Mouse (Mus musculus): ENCODE results near the gene Crebbp. TPM values are rescaled to one million over a fixed set of nuclear protein-coding genes. Genes with fewer than 3 reads are reported as not detected.
"Not testable (repeated sequence)": the region's sequence is repeated elsewhere in the genome, so short reads cannot be mapped to it uniquely, and the experiment has no call there.

The Crebbp gene
- polyA plus RNA-seq (2014; fragmentation: Nextera tagmentation; extraction: Ambion mirVana), result 35.2 and 47.3 TPM in 2 replicates

- peak within 1 kb of the TSS; percentile 98 for H3K27ac ChIP-seq (ENCODE audit: low read depth, low read length)
- peak; percentile 97 for DNase-seq (ENCODE audit: low spot score)
- no peaks in the 10 kb centered on the region for H3K4me1 ChIP-seq (replicated peaks; ENCODE audit: control insufficient read depth, insufficient read depth, low read length)
- peak within 1 kb of the TSS; percentile 94 for H3K4me3 ChIP-seq (ENCODE audit: low read depth, low read length)
- peak within 1 kb of the TSS; percentile 90 for H3K9ac ChIP-seq (ENCODE audit: low read depth, low read length)
- 1% methylated on average over 45 of the region's 92 CpGs for WGBS
- peak; percentile 91 for ATAC-seq (ENCODE audit: low FRiP score)
- H3K27me3 ChIP-seq (ENCODE audit: control insufficient read depth, insufficient read depth, low read length), result peaks cover 6% of the 10 kb centered on the region; the same call in 1 of the 2 replicates
- no peaks in the 10 kb centered on the region for H3K36me3 ChIP-seq (ENCODE audit: control insufficient read depth, insufficient read depth, low read length)
- peak within 1 kb of the TSS; percentile 80 for H3K4me2 ChIP-seq (replicated peaks; ENCODE audit: low read depth, low read length)
- H3K9me3 ChIP-seq (ENCODE audit: control insufficient read depth, low read length), result no peaks in the 10 kb centered on the region
Observed at GRCm38 (mm10) chr16:4213799-4214551, at the start of gene Crebbp. Crebbp (minus strand) TSS chr16:4213997.

- H3K27ac ChIP-seq (ENCODE audit: low read depth, low read length), result no peak overlapping the region
- H3K4me1 ChIP-seq (replicated peaks; ENCODE audit: control insufficient read depth, insufficient read depth, low read length), result no peaks in the 10 kb centered on the region
- 87% methylated on average over 3 of the region's 3 CpGs for WGBS
- ATAC-seq (ENCODE audit: low FRiP score) (no peak), DNase-seq (ENCODE audit: low spot score) (no peak)
- H3K9me3 ChIP-seq (ENCODE audit: control insufficient read depth, low read length), result no peaks in the 10 kb centered on the region
- H3K4me3 ChIP-seq (ENCODE audit: low read depth, low read length), result no peak overlapping the region
- H3K27me3 ChIP-seq (ENCODE audit: control insufficient read depth, insufficient read depth, low read length), result no peaks in the 10 kb centered on the region
- no peak overlapping the region for H3K4me2 ChIP-seq (replicated peaks; ENCODE audit: low read depth, low read length)
- no peak overlapping the region for H3K9ac ChIP-seq (ENCODE audit: low read depth, low read length)
- H3K36me3 ChIP-seq (ENCODE audit: control insufficient read depth, insufficient read depth, low read length), result no peaks in the 10 kb centered on the region
Observed at GRCm38 (mm10) chr16:4263486-4263885, 49.7 kb upstream of the Crebbp start.

- Histone ChIP-seq H3K9me3 (ENCODE audit: control insufficient read depth, low read length) (no peaks in the 10 kb centered on the region), H3K4me3 (ENCODE audit: low read depth, low read length) (no peak overlapping the region), H3K4me2 (replicated peaks; ENCODE audit: low read depth, low read length) (no peak overlapping the region), H3K27me3 (ENCODE audit: control insufficient read depth, insufficient read depth, low read length) (no peaks in the 10 kb centered on the region), H3K9ac (ENCODE audit: low read depth, low read length) (no peak overlapping the region), H3K36me3 (ENCODE audit: control insufficient read depth, insufficient read depth, low read length) (no peaks in the 10 kb centered on the region), H3K4me1 (replicated peaks; ENCODE audit: control insufficient read depth, insufficient read depth, low read length) (no peaks in the 10 kb centered on the region), H3K27ac (ENCODE audit: low read depth, low read length) (no peak overlapping the region)
- ATAC-seq (ENCODE audit: low FRiP score) (no peak), DNase-seq (ENCODE audit: low spot score) (no peak)
- 81% methylated on average over 2 of the region's 2 CpGs for WGBS
Observed at GRCm38 (mm10) chr16:4257546-4257945, 43.7 kb upstream of the Crebbp start.

GRCm38 (mm10) chr16:4248791-4249190, 35.0 kb upstream of the Crebbp start:
- no peak overlapping the region for H3K4me2 ChIP-seq (replicated peaks; ENCODE audit: low read depth, low read length)
- H3K4me1 ChIP-seq (replicated peaks; ENCODE audit: control insufficient read depth, insufficient read depth, low read length), result no peaks in the 10 kb centered on the region
- H3K9ac ChIP-seq (ENCODE audit: low read depth, low read length), result no peak overlapping the region
- DNase-seq (ENCODE audit: low spot score) (no peak), ATAC-seq (ENCODE audit: low FRiP score) (no peak)
- no peak overlapping the region for H3K27ac ChIP-seq (ENCODE audit: low read depth, low read length)
- H3K9me3 ChIP-seq (ENCODE audit: control insufficient read depth, low read length), result no peaks in the 10 kb centered on the region
- H3K27me3 ChIP-seq (ENCODE audit: control insufficient read depth, insufficient read depth, low read length), result no peaks in the 10 kb centered on the region
- H3K4me3 ChIP-seq (ENCODE audit: low read depth, low read length), result no peak overlapping the region
- 87% methylated on average over 3 of the region's 3 CpGs for WGBS
- no peaks in the 10 kb centered on the region for H3K36me3 ChIP-seq (ENCODE audit: control insufficient read depth, insufficient read depth, low read length)

- H3K4me3 ChIP-seq (ENCODE audit: low read depth, low read length); H3K9me3 ChIP-seq (ENCODE audit: control insufficient read depth, low read length); H3K9ac ChIP-seq (ENCODE audit: low read depth, low read length); H3K4me1 ChIP-seq (replicated peaks; ENCODE audit: control insufficient read depth, insufficient read depth, low read length); H3K27me3 ChIP-seq (ENCODE audit: control insufficient read depth, insufficient read depth, low read length); H3K36me3 ChIP-seq (ENCODE audit: control insufficient read depth, insufficient read depth, low read length); DNase-seq (ENCODE audit: low spot score); ATAC-seq (ENCODE audit: low FRiP score); H3K4me2 ChIP-seq (replicated peaks; ENCODE audit: low read depth, low read length); H3K27ac ChIP-seq (ENCODE audit: low read depth, low read length): not testable (repeated sequence)
- WGBS, result 83% methylated on average over 1 of the region's 1 CpGs
Observed at GRCm38 (mm10) chr16:4245241-4245640, 31.4 kb upstream of the Crebbp start.

- Histone ChIP-seq H3K9me3 (ENCODE audit: control insufficient read depth, low read length) (no peaks in the 10 kb centered on the region), H3K36me3 (ENCODE audit: control insufficient read depth, insufficient read depth, low read length) (no peaks in the 10 kb centered on the region), H3K4me3 (ENCODE audit: low read depth, low read length) (no peak overlapping the region), H3K9ac (ENCODE audit: low read depth, low read length) (no peak overlapping the region), H3K27ac (ENCODE audit: low read depth, low read length) (no peak overlapping the region), H3K27me3 (ENCODE audit: control insufficient read depth, insufficient read depth, low read length) (no peaks in the 10 kb centered on the region), H3K4me2 (replicated peaks; ENCODE audit: low read depth, low read length) (no peak overlapping the region), H3K4me1 (replicated peaks; ENCODE audit: control insufficient read depth, insufficient read depth, low read length) (no peaks in the 10 kb centered on the region)
- ATAC-seq (ENCODE audit: low FRiP score) (no peak), DNase-seq (ENCODE audit: low spot score) (no peak)
- 90% methylated on average over 4 of the region's 4 CpGs for WGBS
Observed at GRCm38 (mm10) chr16:4236131-4236530, 22.3 kb upstream of the Crebbp start.

- Histone ChIP-seq H3K9me3 (ENCODE audit: control insufficient read depth, low read length) (no peaks in the 10 kb centered on the region), H3K36me3 (ENCODE audit: control insufficient read depth, insufficient read depth, low read length) (no peaks in the 10 kb centered on the region), H3K27me3 (ENCODE audit: control insufficient read depth, insufficient read depth, low read length) (no peaks in the 10 kb centered on the region), H3K9ac (ENCODE audit: low read depth, low read length) (no peak overlapping the region), H3K4me2 (replicated peaks; ENCODE audit: low read depth, low read length) (no peak overlapping the region), H3K4me1 (replicated peaks; ENCODE audit: control insufficient read depth, insufficient read depth, low read length) (no peaks in the 10 kb centered on the region), H3K27ac (ENCODE audit: low read depth, low read length) (no peak overlapping the region), H3K4me3 (ENCODE audit: low read depth, low read length) (no peak overlapping the region)
- ATAC-seq (ENCODE audit: low FRiP score) (no peak), DNase-seq (ENCODE audit: low spot score) (no peak)
Observed at GRCm38 (mm10) chr16:4235587-4235986, 21.8 kb upstream of the Crebbp start.

GRCm38 (mm10) chr16:4225841-4226240, 12.0 kb upstream of the Crebbp start:
- DNase-seq (ENCODE audit: low spot score), result no peak
- no peaks in the 10 kb centered on the region for H3K9me3 ChIP-seq (ENCODE audit: control insufficient read depth, low read length)
- no peak overlapping the region for H3K9ac ChIP-seq (ENCODE audit: low read depth, low read length)
- no peaks in the 10 kb centered on the region for H3K36me3 ChIP-seq (ENCODE audit: control insufficient read depth, insufficient read depth, low read length)
- no peak overlapping the region for H3K27ac ChIP-seq (ENCODE audit: low read depth, low read length)
- H3K4me3 ChIP-seq (ENCODE audit: low read depth, low read length), result no peak overlapping the region
- WGBS, result 82% methylated on average over 2 of the region's 2 CpGs
- no peaks in the 10 kb centered on the region for H3K27me3 ChIP-seq (ENCODE audit: control insufficient read depth, insufficient read depth, low read length)
- H3K4me1 ChIP-seq (replicated peaks; ENCODE audit: control insufficient read depth, insufficient read depth, low read length), result no peaks in the 10 kb centered on the region
- no peak for ATAC-seq (ENCODE audit: low FRiP score)
- no peak overlapping the region for H3K4me2 ChIP-seq (replicated peaks; ENCODE audit: low read depth, low read length)

- Histone ChIP-seq H3K27ac (ENCODE audit: low read depth, low read length) (no peak overlapping the region), H3K9me3 (ENCODE audit: control insufficient read depth, low read length) (no peaks in the 10 kb centered on the region), H3K4me1 (replicated peaks; ENCODE audit: control insufficient read depth, insufficient read depth, low read length) (no peaks in the 10 kb centered on the region)
Observed at GRCm38 (mm10) chr16:4214631-4215240, 939 bp upstream of the Crebbp start.

More at GRCm38 (mm10) chr16:4214631-4215240, 939 bp upstream of the Crebbp start:
- Histone ChIP-seq H3K27me3 (ENCODE audit: control insufficient read depth, insufficient read depth, low read length) (peaks cover 6% of the 10 kb centered on the region; the same call in 1 of the 2 replicates), H3K4me2 (replicated peaks; ENCODE audit: low read depth, low read length) (peak overlapping the region; percentile 80), H3K36me3 (ENCODE audit: control insufficient read depth, insufficient read depth, low read length) (no peaks in the 10 kb centered on the region), H3K9ac (ENCODE audit: low read depth, low read length) (peak overlapping the region; percentile 90), H3K4me3 (ENCODE audit: low read depth, low read length) (peak overlapping the region; percentile 94)
- DNase-seq (ENCODE audit: low spot score) (no peak), ATAC-seq (ENCODE audit: low FRiP score) (peak; percentile 46; the same call in 1 of the 2 replicates)
- 32% methylated on average over 10 of the region's 10 CpGs for WGBS
